Mouse (Mus musculus): ENCODE measurements at regions not wholly inside any gene's neighbourhood (a gene's known extent, or its start where the extent isn't known, plus 50 kb on each side); places are given as distances from the start of the nearest gene placed in this dataset.

DNA sequence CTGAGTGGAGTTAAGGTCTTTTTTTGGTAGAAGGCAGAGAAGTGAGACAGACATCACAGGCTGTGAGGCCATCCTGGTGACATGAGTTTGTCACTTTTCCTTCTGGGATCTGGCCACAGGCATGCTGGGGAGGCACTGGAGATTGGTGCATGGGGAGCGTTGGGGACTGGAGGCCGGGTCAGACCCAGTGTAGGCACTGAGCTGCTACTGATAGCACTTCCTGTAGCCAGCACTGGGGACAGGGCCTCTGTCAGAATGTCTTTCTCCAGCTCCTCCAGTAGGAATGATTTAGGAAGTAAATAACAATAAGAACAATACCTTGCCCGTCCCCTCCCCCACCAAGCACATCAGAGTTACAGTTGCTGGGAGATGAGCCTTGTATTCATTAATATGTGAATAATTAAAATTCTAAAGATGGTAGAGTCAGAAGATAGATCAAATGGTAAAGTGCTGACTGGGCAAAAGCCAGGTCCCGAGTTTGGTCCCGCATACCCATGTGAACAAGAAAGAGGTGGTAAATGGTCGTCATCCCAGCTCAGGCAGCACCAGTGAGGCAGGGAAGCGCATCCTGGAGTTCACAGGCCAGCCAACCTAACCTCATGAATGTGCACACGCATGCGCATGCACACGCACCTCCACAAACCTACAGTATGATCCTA is 510.9 kb upstream of the Atp11b start:
- H3K9ac ChIP-seq (ENCODE audit: low read depth, poor library complexity, severe bottlenecking): no peak overlapping the region

DNA sequence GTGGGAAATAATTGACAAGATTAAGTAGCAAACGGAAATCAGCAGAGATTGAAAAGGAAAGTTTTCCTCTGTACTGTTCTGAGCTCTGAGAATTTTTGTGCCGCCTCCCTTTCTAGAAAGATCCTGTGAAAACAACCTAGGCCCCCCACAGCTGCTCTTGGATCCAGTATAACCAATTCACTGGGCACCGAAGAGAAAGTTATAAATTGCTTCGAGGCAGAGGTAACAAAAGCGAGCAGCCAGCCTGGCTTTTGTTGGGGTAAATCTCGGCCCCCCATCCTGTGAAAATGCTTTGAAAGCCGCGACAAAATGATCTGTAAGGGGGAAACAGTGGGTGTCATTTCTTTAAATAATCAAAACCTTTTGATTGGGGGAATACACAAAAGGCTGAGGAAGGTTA is 508.9 kb upstream of the Atp11b start:
- Histone ChIP-seq H3K27ac (ENCODE audit: insufficient read depth, low read length) (no peak overlapping the region), H3K36me3 (ENCODE audit: control insufficient read depth, insufficient read depth, low read length, poor library complexity, severe bottlenecking) (no peaks in the 10 kb centered on the region), H3K4me1 (ENCODE audit: control insufficient read depth, insufficient read depth, low read length) (no peaks in the 10 kb centered on the region), H3K9ac (ENCODE audit: low read depth, poor library complexity, severe bottlenecking) (no peak overlapping the region), H3K4me3 (ENCODE audit: low read depth, low read length) (no peak overlapping the region), H3K9me3 (replicated peaks; ENCODE audit: control insufficient read depth, insufficient read depth, low read length, poor library complexity, severe bottlenecking) (peaks cover 7% of the 10 kb centered on the region; the same call in 1 of the 2 replicates), H3K27me3 (ENCODE audit: control insufficient read depth, insufficient read depth, low read length, poor library complexity, severe bottlenecking) (no peaks in the 10 kb centered on the region)
- TF ChIP-seq CTCF (IDR thresholded peaks at IDR 0.05; ENCODE audit: low read depth, low read length): no peak
- no peak for TF ChIP-seq POLR2A (IDR thresholded peaks at IDR 0.05; ENCODE audit: insufficient read depth, low read length)
- TF ChIP-seq EP300 (IDR thresholded peaks at IDR 0.05; ENCODE audit: insufficient read depth, low read depth, low read length): no peak

More for the DNA sequence above, 510.9 kb upstream of the Atp11b start:
- no peak overlapping the region for H3K4me3 ChIP-seq (ENCODE audit: low read depth, low read length)
- H3K36me3 ChIP-seq (ENCODE audit: control insufficient read depth, insufficient read depth, low read length, poor library complexity, severe bottlenecking): no peaks in the 10 kb centered on the region
- H3K4me1 ChIP-seq (ENCODE audit: control insufficient read depth, insufficient read depth, low read length): no peaks in the 10 kb centered on the region
- TF ChIP-seq EP300 (IDR thresholded peaks at IDR 0.05; ENCODE audit: insufficient read depth, low read depth, low read length) (no peak), POLR2A (IDR thresholded peaks at IDR 0.05; ENCODE audit: insufficient read depth, low read length) (no peak), CTCF (IDR thresholded peaks at IDR 0.05; ENCODE audit: low read depth, low read length) (no peak)
- H3K27me3 ChIP-seq (ENCODE audit: control insufficient read depth, insufficient read depth, low read length, poor library complexity, severe bottlenecking): no peaks in the 10 kb centered on the region; the same call in 1 of the 2 replicates
- H3K9me3 ChIP-seq (replicated peaks; ENCODE audit: control insufficient read depth, insufficient read depth, low read length, poor library complexity, severe bottlenecking): peaks cover 7% of the 10 kb centered on the region; the same call in 1 of the 2 replicates
- H3K27ac ChIP-seq (ENCODE audit: insufficient read depth, low read length): no peak overlapping the region

DNA sequence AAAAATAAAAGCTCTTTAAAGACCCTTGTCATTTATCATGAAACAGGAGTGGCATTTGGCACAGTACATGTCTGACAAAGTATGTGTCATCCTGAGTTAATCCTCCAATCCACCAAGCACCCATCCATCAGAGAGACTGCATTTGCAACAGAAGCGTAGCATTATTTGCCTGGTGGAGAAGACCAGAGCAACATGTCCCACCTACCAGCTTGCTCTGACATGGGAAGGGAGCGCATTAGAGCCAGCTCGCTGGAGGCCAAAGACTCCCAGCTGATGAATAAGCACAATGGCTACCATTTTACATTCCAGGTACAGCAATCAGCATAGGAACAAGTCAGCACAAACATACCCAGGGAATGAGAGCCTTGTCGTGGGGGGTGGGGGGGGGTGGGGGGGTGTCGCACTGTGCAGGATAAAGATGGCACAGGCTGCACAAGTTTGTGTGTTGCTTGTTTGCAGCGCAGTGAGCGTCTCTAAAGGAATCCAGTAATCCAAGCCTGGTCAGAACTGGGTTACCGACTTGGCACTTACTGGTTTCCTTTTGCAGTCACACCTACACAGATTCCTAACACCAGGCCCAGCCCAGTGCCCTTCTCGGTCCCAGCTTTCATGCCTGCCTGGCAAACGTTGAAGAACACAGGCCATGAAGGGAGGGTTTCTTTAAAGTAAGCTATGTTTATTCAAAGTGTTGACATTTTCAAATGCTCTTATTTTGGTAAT is 507.8 kb upstream of the Atp11b start:
- peaks cover 7% of the 10 kb centered on the region; the same call in 1 of the 2 replicates for H3K9me3 ChIP-seq (replicated peaks; ENCODE audit: control insufficient read depth, insufficient read depth, low read length, poor library complexity, severe bottlenecking)
- no peaks in the 10 kb centered on the region for H3K36me3 ChIP-seq (ENCODE audit: control insufficient read depth, insufficient read depth, low read length, poor library complexity, severe bottlenecking)
- no peak overlapping the region for H3K9ac ChIP-seq (ENCODE audit: low read depth, poor library complexity, severe bottlenecking)
- H3K4me1 ChIP-seq (ENCODE audit: control insufficient read depth, insufficient read depth, low read length): no peaks in the 10 kb centered on the region
- H3K27ac ChIP-seq (ENCODE audit: insufficient read depth, low read length): no peak overlapping the region
- TF ChIP-seq CTCF (IDR thresholded peaks at IDR 0.05; ENCODE audit: low read depth, low read length): no peak
- TF ChIP-seq EP300 (IDR thresholded peaks at IDR 0.05; ENCODE audit: insufficient read depth, low read depth, low read length): no peak
- no peak for TF ChIP-seq POLR2A (IDR thresholded peaks at IDR 0.05; ENCODE audit: insufficient read depth, low read length)
- no peak overlapping the region for H3K4me3 ChIP-seq (ENCODE audit: low read depth, low read length)
- H3K27me3 ChIP-seq (ENCODE audit: control insufficient read depth, insufficient read depth, low read length, poor library complexity, severe bottlenecking): no peaks in the 10 kb centered on the region

DNA sequence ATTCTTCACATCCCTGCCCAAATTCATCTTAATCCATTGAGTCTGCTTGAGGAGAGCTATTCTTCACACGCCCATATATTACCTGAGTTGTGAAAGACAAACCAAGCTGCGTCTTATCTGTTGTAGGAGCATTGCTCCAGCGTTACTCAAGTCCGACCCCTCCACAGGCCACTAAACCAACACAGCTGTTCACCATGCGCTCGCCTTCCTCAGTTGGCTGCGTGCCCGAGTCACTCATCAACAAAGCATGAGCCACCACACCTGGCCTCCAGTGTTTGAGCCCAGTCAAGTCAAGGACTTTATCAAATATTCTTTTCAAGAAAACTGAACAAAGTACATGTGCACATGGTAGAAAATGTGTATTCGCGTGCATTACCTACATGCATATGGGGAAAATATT is 504.7 kb upstream of the Atp11b start:
- Histone ChIP-seq H3K9ac (ENCODE audit: low read depth, poor library complexity, severe bottlenecking) (no peak overlapping the region), H3K9me3 (replicated peaks; ENCODE audit: control insufficient read depth, insufficient read depth, low read length, poor library complexity, severe bottlenecking) (peaks cover 7% of the 10 kb centered on the region; the same call in 1 of the 2 replicates), H3K36me3 (ENCODE audit: control insufficient read depth, insufficient read depth, low read length, poor library complexity, severe bottlenecking) (no peaks in the 10 kb centered on the region), H3K27ac (ENCODE audit: insufficient read depth, low read length) (no peak overlapping the region), H3K4me1 (ENCODE audit: control insufficient read depth, insufficient read depth, low read length) (no peaks in the 10 kb centered on the region), H3K4me3 (ENCODE audit: low read depth, low read length) (no peak overlapping the region), H3K27me3 (ENCODE audit: control insufficient read depth, insufficient read depth, low read length, poor library complexity, severe bottlenecking) (no peaks in the 10 kb centered on the region)
- TF ChIP-seq CTCF (IDR thresholded peaks at IDR 0.05; ENCODE audit: low read depth, low read length): no peak
- no peak for TF ChIP-seq POLR2A (IDR thresholded peaks at IDR 0.05; ENCODE audit: insufficient read depth, low read length)
- no peak for TF ChIP-seq EP300 (IDR thresholded peaks at IDR 0.05; ENCODE audit: insufficient read depth, low read depth, low read length)

DNA sequence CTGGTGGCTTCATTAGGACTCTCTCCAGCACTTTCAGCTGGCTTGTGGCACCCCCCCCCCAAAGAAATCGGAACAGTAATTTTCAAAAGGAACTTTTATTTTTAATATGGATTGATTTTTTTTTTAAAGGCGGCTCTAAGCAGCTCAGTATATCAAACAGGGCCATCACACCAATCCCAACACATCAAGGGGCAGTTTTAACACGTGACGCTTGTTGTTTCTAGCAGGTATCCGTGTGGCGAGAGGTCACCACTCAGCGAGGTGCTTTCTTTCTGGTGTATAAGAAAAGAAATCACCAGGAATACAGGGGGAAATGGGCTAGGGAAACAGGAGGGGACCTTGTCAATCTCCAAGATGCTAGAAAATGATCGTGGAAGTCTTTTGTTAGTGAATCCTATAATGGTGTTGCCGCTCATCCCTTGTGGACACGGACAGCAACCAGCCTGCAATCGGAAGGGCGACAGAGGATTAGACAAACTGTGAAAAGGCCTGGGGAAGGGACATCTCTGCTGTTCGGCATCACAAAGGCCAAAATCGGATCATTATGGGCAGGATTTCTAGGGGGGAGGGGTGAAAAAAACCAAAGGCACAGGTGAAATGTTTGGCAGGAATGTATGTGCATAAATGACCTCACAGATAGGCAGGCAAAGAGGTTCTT is 503.7 kb upstream of the Atp11b start:
- Histone ChIP-seq H3K4me3 (ENCODE audit: low read depth, low read length) (no peak overlapping the region), H3K27ac (ENCODE audit: insufficient read depth, low read length) (no peak overlapping the region), H3K4me1 (ENCODE audit: control insufficient read depth, insufficient read depth, low read length) (no peaks in the 10 kb centered on the region), H3K9ac (ENCODE audit: low read depth, poor library complexity, severe bottlenecking) (no peak overlapping the region), H3K36me3 (ENCODE audit: control insufficient read depth, insufficient read depth, low read length, poor library complexity, severe bottlenecking) (no peaks in the 10 kb centered on the region), H3K9me3 (replicated peaks; ENCODE audit: control insufficient read depth, insufficient read depth, low read length, poor library complexity, severe bottlenecking) (no peaks in the 10 kb centered on the region), H3K27me3 (ENCODE audit: control insufficient read depth, insufficient read depth, low read length, poor library complexity, severe bottlenecking) (no peaks in the 10 kb centered on the region)
- TF ChIP-seq CTCF (IDR thresholded peaks at IDR 0.05; ENCODE audit: low read depth, low read length): no peak

DNA sequence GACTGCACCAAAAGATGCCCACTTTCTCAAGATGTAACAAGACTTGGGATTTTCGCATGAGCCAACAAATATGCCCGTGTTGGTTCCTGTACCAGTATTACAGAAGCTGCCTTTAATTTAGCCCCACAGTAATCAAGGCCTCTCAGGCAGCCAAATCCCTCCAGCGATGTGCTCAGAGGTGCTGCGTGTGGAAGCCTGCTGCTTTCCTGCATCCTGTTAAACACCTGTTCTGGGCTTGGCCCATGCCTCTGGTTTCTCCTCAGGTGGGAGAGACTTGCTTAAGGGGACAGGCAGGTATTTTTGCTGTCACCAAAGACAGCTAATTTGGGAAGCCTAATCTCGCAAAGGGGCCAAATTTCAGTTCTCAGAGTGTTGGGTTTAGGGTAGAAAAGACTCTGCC is 500.0 kb upstream of the Atp11b start:
- no peak overlapping the region for H3K9ac ChIP-seq (ENCODE audit: low read depth, poor library complexity, severe bottlenecking)
- H3K4me3 ChIP-seq (ENCODE audit: low read depth, low read length): no peak overlapping the region
- H3K36me3 ChIP-seq (ENCODE audit: control insufficient read depth, insufficient read depth, low read length, poor library complexity, severe bottlenecking): no peaks in the 10 kb centered on the region
- no peaks in the 10 kb centered on the region for H3K9me3 ChIP-seq (replicated peaks; ENCODE audit: control insufficient read depth, insufficient read depth, low read length, poor library complexity, severe bottlenecking)
- H3K27me3 ChIP-seq (ENCODE audit: control insufficient read depth, insufficient read depth, low read length, poor library complexity, severe bottlenecking): no peaks in the 10 kb centered on the region
- no peaks in the 10 kb centered on the region for H3K4me1 ChIP-seq (ENCODE audit: control insufficient read depth, insufficient read depth, low read length)
- TF ChIP-seq CTCF (IDR thresholded peaks at IDR 0.05; ENCODE audit: low read depth, low read length): no peak
- TF ChIP-seq EP300 (IDR thresholded peaks at IDR 0.05; ENCODE audit: insufficient read depth, low read depth, low read length): no peak
- TF ChIP-seq POLR2A (IDR thresholded peaks at IDR 0.05; ENCODE audit: insufficient read depth, low read length): no peak
- no peak overlapping the region for H3K27ac ChIP-seq (ENCODE audit: insufficient read depth, low read length)
